Mouse (Mus musculus): ENCODE results near the gene Susd4.

- no peak for TF ChIP-seq CTCF (IDR thresholded peaks at IDR 0.05; ENCODE audit: borderline replicate concordance, insufficient read depth, low read length)
- TF ChIP-seq POLR2A (IDR thresholded peaks at IDR 0.05; ENCODE audit: low read depth, low read length), result no peak
These were observed 30.6 kb downstream of the Susd4 start for GRCm38 (mm10) chr1:182794221-182794620.
